Mouse (Mus musculus): ENCODE data around the gene Cd86. TPM values are rescaled to one million over a fixed set of nuclear protein-coding genes. Genes with fewer than 3 reads are reported as not detected.

The Cd86 gene
- polyA plus RNA-seq, 2 experiments: 1.7 to 2.4 TPM

GRCm38 (mm10) chr16:36707702-36708423 lies 42.0 kb upstream of the Cd86 start:
- Histone ChIP-seq H3K4me2 (replicated peaks; ENCODE audit: low read depth, low read length, severe bottlenecking) (no peak overlapping the region), H3K9ac (ENCODE audit: low read depth, low read length, severe bottlenecking) (no peak overlapping the region), H3K27ac (replicated peaks; ENCODE audit: low read depth, low read length) (no peak overlapping the region), H3K9me3 (ENCODE audit: control insufficient read depth, low read length) (no peaks in the 10 kb centered on the region), H3K4me1 (ENCODE audit: control insufficient read depth, insufficient read depth, low read length) (no peaks in the 10 kb centered on the region), H3K36me3 (ENCODE audit: control insufficient read depth, insufficient read depth, low read length) (no peaks in the 10 kb centered on the region), H3K27me3 (ENCODE audit: control insufficient read depth, insufficient read depth, low read length) (no peaks in the 10 kb centered on the region), H3K4me3 (replicated peaks; ENCODE audit: low read length) (no peak overlapping the region)
- TF ChIP-seq POLR2A (IDR thresholded peaks at IDR 0.05; ENCODE audit: borderline replicate concordance, extremely low read depth, insufficient read depth, insufficient read length): no peak
- no peak for ATAC-seq (ENCODE audit: low FRiP score, low read depth)
- WGBS: 69% methylated on average over 6 of the region's 6 CpGs
- DNase-seq (ENCODE audit: low spot score): no peak

- Histone ChIP-seq H3K4me1 (ENCODE audit: control insufficient read depth, insufficient read depth, low read length) (no peaks in the 10 kb centered on the region), H3K4me2 (replicated peaks; ENCODE audit: low read depth, low read length, severe bottlenecking) (no peak overlapping the region), H3K36me3 (ENCODE audit: control insufficient read depth, insufficient read depth, low read length) (no peaks in the 10 kb centered on the region), H3K9me3 (ENCODE audit: control insufficient read depth, low read length) (no peaks in the 10 kb centered on the region), H3K9ac (ENCODE audit: low read depth, low read length, severe bottlenecking) (no peak overlapping the region), H3K27me3 (ENCODE audit: control insufficient read depth, insufficient read depth, low read length) (no peaks in the 10 kb centered on the region), H3K27ac (replicated peaks; ENCODE audit: low read depth, low read length) (no peak overlapping the region), H3K4me3 (replicated peaks; ENCODE audit: low read length) (no peak overlapping the region)
- ATAC-seq (ENCODE audit: low FRiP score, low read depth) (no peak), DNase-seq (ENCODE audit: low spot score) (no peak)
- no peak for TF ChIP-seq POLR2A (IDR thresholded peaks at IDR 0.05; ENCODE audit: borderline replicate concordance, extremely low read depth, insufficient read depth, insufficient read length)
- WGBS: 78% methylated on average over 2 of the region's 2 CpGs
These were observed 34.6 kb upstream of the Cd86 start for GRCm38 (mm10) chr16:36700484-36700883.

- Histone ChIP-seq H3K27me3 (ENCODE audit: control insufficient read depth, insufficient read depth, low read length) (no peaks in the 10 kb centered on the region; the same call in 1 of the 2 replicates), H3K36me3 (ENCODE audit: control insufficient read depth, insufficient read depth, low read length) (no peaks in the 10 kb centered on the region), H3K4me1 (ENCODE audit: control insufficient read depth, insufficient read depth, low read length) (peaks cover 6% of the 10 kb centered on the region), H3K9me3 (ENCODE audit: control insufficient read depth, low read length) (no peaks in the 10 kb centered on the region), H3K9ac (ENCODE audit: low read depth, low read length, severe bottlenecking) (no peak overlapping the region), H3K27ac (replicated peaks; ENCODE audit: low read depth, low read length) (no peak overlapping the region), H3K4me2 (replicated peaks; ENCODE audit: low read depth, low read length, severe bottlenecking) (no peak overlapping the region), H3K4me3 (replicated peaks; ENCODE audit: low read length) (no peak overlapping the region)
- DNase-seq (ENCODE audit: low spot score) (no peak), ATAC-seq (ENCODE audit: low FRiP score, low read depth) (no peak)
- 83% methylated on average over 8 of the region's 8 CpGs for WGBS
- TF ChIP-seq POLR2A (IDR thresholded peaks at IDR 0.05; ENCODE audit: borderline replicate concordance, extremely low read depth, insufficient read depth, insufficient read length): no peak
These were observed 31.4 kb upstream of the Cd86 start for GRCm38 (mm10) chr16:36697331-36697730.

- Histone ChIP-seq H3K4me1 (ENCODE audit: control insufficient read depth, insufficient read depth, low read length) (peaks cover 6% of the 10 kb centered on the region), H3K27ac (replicated peaks; ENCODE audit: low read depth, low read length) (no peak overlapping the region), H3K9ac (ENCODE audit: low read depth, low read length, severe bottlenecking) (no peak overlapping the region), H3K4me2 (replicated peaks; ENCODE audit: low read depth, low read length, severe bottlenecking) (no peak overlapping the region), H3K9me3 (ENCODE audit: control insufficient read depth, low read length) (no peaks in the 10 kb centered on the region), H3K36me3 (ENCODE audit: control insufficient read depth, insufficient read depth, low read length) (no peaks in the 10 kb centered on the region), H3K27me3 (ENCODE audit: control insufficient read depth, insufficient read depth, low read length) (no peaks in the 10 kb centered on the region; the same call in 1 of the 2 replicates), H3K4me3 (replicated peaks; ENCODE audit: low read length) (no peak overlapping the region; the same call in 1 of the 2 replicates)
- WGBS: 44% methylated on average over 9 of the region's 9 CpGs
- ATAC-seq (ENCODE audit: low FRiP score, low read depth) (peak; percentile 53; the same call in 1 of the 2 replicates), DNase-seq (ENCODE audit: low spot score) (peak; percentile 42)
- TF ChIP-seq POLR2A (IDR thresholded peaks at IDR 0.05; ENCODE audit: borderline replicate concordance, extremely low read depth, insufficient read depth, insufficient read length): no peak
These were observed 29.0 kb upstream of the Cd86 start for GRCm38 (mm10) chr16:36694798-36695290.

- H3K9ac ChIP-seq (ENCODE audit: low read depth, low read length, severe bottlenecking): peak within 1 kb of the TSS; percentile 36; the same call in 1 of the 2 replicates
- TF ChIP-seq POLR2A (IDR thresholded peaks at IDR 0.05; ENCODE audit: borderline replicate concordance, extremely low read depth, insufficient read depth, insufficient read length): no peak
- H3K4me3 ChIP-seq (replicated peaks; ENCODE audit: low read length): peak within 1 kb of the TSS; percentile 40
- peak within 1 kb of the TSS; percentile 75 for H3K4me2 ChIP-seq (replicated peaks; ENCODE audit: low read depth, low read length, severe bottlenecking)
- WGBS: under 1% methylated on average over 30 of the region's 40 CpGs
- H3K9me3 ChIP-seq (ENCODE audit: control insufficient read depth, low read length): no peaks in the 10 kb centered on the region
- DNase-seq (ENCODE audit: low spot score): peak; percentile 3
- H3K36me3 ChIP-seq (ENCODE audit: control insufficient read depth, insufficient read depth, low read length): no peaks in the 10 kb centered on the region
- no peak for ATAC-seq (ENCODE audit: low FRiP score, low read depth)
- H3K27ac ChIP-seq (replicated peaks; ENCODE audit: low read depth, low read length): no peak within 1 kb of the TSS
- no peaks in the 10 kb centered on the region; the same call in 1 of the 2 replicates for H3K27me3 ChIP-seq (ENCODE audit: control insufficient read depth, insufficient read depth, low read length)
- peaks cover 6% of the 10 kb centered on the region for H3K4me1 ChIP-seq (ENCODE audit: control insufficient read depth, insufficient read depth, low read length)
These were observed 28.0 kb upstream of the Cd86 start, which contains the start of gene Ildr1 for GRCm38 (mm10) chr16:36693818-36694413. Gene Ildr1 (plus strand): TSS chr16:36693978.
